Mouse (Mus musculus) limb, embryonic 11.5 days (tissue): ENCODE measurements around the gene Vmn1r124. TPM values are rescaled to one million over a fixed set of nuclear protein-coding genes. Genes with fewer than 3 reads are reported as not detected.
"Not testable (repeated sequence)": the region's sequence is repeated elsewhere in the genome, so short reads cannot be mapped to it uniquely, and the experiment has no call there.

Experiments used
- ATAC-seq: fragments of 200-750 bp; cut with Nextera tagmentation; 2 replicates; pipeline ENCODE4 v1.8.0; 2017; ENCODE audit warnings: low read depth; ENCODE audit not compliant: insufficient number of reproducible peaks, low FRiP score, low TSS enrichment
- DNase-seq: peaks from one replicate; pipeline ENCODE4 v3.0.0-alpha.2; 2015; ENCODE audit warnings: low spot score
- H3K27ac ChIP-seq: fragments of 300-500 bp; sonication (generic); replicated peaks from 2 replicates; pipeline ENCODE4 v1.5.1; 2014; ENCODE audit warnings: low read depth, mild to moderate bottlenecking, low read length
- H3K27me3 ChIP-seq: fragments of 300-500 bp; sonication (generic); 2 replicates; pipeline ENCODE4 v1.6.1; 2014; ENCODE audit warnings: mild to moderate bottlenecking, low read length, mixed read lengths; ENCODE audit not compliant: control insufficient read depth, insufficient read depth
- H3K36me3 ChIP-seq: fragments of 300-500 bp; sonication (generic); 2 replicates; pipeline ENCODE4 v1.6.1; 2014; ENCODE audit warnings: mild to moderate bottlenecking, low read length, moderate library complexity, mixed read lengths; ENCODE audit not compliant: control insufficient read depth, insufficient read depth
- H3K4me1 ChIP-seq: fragments of 300-500 bp; sonication (generic); 2 replicates; pipeline ENCODE4 v1.6.1; 2014; ENCODE audit warnings: low read length, mixed read lengths; ENCODE audit not compliant: control insufficient read depth, insufficient read depth
- H3K4me2 ChIP-seq: fragments of 300-500 bp; sonication (generic); 2 replicates; pipeline ENCODE4 v1.6.1; 2014; ENCODE audit warnings: low read depth, mild to moderate bottlenecking, moderate library complexity; ENCODE audit not compliant: severe bottlenecking
- H3K4me3 ChIP-seq: fragments of 300-500 bp; sonication (generic); 2 replicates; pipeline ENCODE4 v1.5.1; 2014; ENCODE audit warnings: low read depth, low read length
- H3K9ac ChIP-seq: fragments of 300-500 bp; sonication (generic); 2 replicates; pipeline ENCODE4 v1.6.1; 2014; ENCODE audit warnings: mild to moderate bottlenecking, low read length
- H3K9me3 ChIP-seq: fragments of 300-500 bp; sonication (generic); 2 replicates; pipeline ENCODE4 v1.6.1; 2016; ENCODE audit warnings: low read length; ENCODE audit not compliant: control insufficient read depth
- WGBS: fragments of 180-500 bp; shearing (Covaris S2); extraction: QIAGEN DNeasy Blood & Tissue Kit; methylation state at CpG from one replicate; pipeline ENCODE4 v1.1.7; 2014; 5-methylcytosine and 5-hydroxymethylcytosine counted together
- polyA plus RNA-seq: library from polyadenylated mRNA; unstranded; fragments of >200 nt; fragmentation: Nextera tagmentation; extraction: Ambion mirVana; gene quantifications from 2 replicates; pipeline ENCODE4 v1.2.1, GENCODE M21; 2014

Vmn1r124 gene
- not detected in 2 replicates for polyA plus RNA-seq

DNA sequence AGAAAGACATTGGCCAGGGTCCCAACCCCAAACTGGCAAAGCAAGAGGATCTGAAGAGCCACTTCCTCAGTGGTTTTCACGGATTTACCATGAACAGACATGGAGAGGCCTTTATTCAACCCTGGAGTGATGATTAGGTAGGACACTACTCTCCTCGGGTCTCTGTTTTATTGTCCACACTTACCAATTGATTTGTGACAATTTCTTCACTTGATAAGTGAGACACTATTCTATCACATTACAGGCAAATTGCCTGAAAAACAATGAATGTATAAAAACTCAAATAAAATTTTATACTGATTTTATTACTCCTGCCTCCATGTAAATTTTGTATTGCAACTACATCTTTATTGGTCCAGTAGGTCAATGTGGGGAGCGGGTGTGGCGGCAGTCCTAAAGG, at the start of gene Vmn1r124:
Gene Vmn1r124 (minus strand): TSS at position 101 of the 400 bp plus-strand sequence.
- not testable (repeated sequence) for DNase-seq, ATAC-seq, H3K4me3 ChIP-seq, H3K4me2 ChIP-seq, H3K36me3 ChIP-seq, H3K4me1 ChIP-seq, H3K27me3 ChIP-seq, H3K27ac ChIP-seq, H3K9ac ChIP-seq, H3K9me3 ChIP-seq
- WGBS: 67% methylated on average over 4 of the region's 4 CpGs

- H3K4me3 ChIP-seq, H3K9ac ChIP-seq, H3K9me3 ChIP-seq, H3K4me1 ChIP-seq, H3K27ac ChIP-seq, H3K36me3 ChIP-seq, ATAC-seq, DNase-seq, H3K27me3 ChIP-seq, H3K4me2 ChIP-seq: not testable (repeated sequence)
- no CpG with 5 or more reads among the region's 5 CpGs for WGBS
Observed at GRCm38 (mm10) chr7:21301367-21301766, 41.0 kb upstream of the Vmn1r124 start, which contains the start of gene Vmn1r126. Gene Vmn1r126, minus strand, starts transcription at chr7:21301467.

DNA sequence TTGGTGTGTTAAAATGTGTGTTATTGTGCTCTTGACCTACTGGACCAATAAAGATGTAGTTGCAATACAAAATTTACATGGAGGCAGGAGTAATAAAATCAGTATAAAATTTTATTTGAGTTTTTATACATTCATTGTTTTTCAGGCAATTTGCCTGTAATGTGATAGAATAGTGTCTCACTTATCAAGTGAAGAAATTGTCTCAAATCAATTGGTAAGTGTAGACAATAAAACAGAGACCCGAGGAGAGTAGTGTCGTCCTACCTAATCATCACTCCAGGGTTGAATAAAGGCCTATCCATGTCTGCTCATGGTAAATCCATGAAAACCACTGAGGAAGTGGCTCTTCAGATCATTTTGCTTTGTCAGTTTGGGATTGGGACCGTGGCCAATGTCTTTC, 11.5 kb upstream of the Vmn1r124 start, which contains the start of gene Vmn1r125:
Gene Vmn1r125 (plus strand): TSS at position 301 of the 400 bp plus-strand sequence.
- H3K4me2 ChIP-seq, H3K4me3 ChIP-seq, H3K27ac ChIP-seq, H3K36me3 ChIP-seq, H3K4me1 ChIP-seq, H3K9ac ChIP-seq, DNase-seq, H3K9me3 ChIP-seq, ATAC-seq, H3K27me3 ChIP-seq: not testable (repeated sequence)
- 77% methylated on average over 3 of the region's 3 CpGs for WGBS

Other genes with a start within 250 kb of the Vmn1r124 start
- not detected in 2 replicates for gene Vmn1r119, start 248.2 kb downstream of the Vmn1r124 start, polyA plus RNA-seq
- not detected in 2 replicates for gene Vmn1r120, start 206.8 kb downstream of the Vmn1r124 start, polyA plus RNA-seq
- not detected in 2 replicates for gene Vmn1r121, start 162.1 kb downstream of the Vmn1r124 start, polyA plus RNA-seq
- not detected in 2 replicates for gene Vmn1r122, start 126.5 kb downstream of the Vmn1r124 start, polyA plus RNA-seq
- gene Vmn1r123, start 98.4 kb downstream of the Vmn1r124 start, polyA plus RNA-seq: not detected in 2 replicates
- gene Gm5157, start 70.2 kb downstream of the Vmn1r124 start, polyA plus RNA-seq: not detected in 2 replicates
- not detected in 2 replicates for gene Vmn1r125, start 11.6 kb upstream of the Vmn1r124 start, polyA plus RNA-seq
- gene Vmn1r126, start 40.9 kb upstream of the Vmn1r124 start, polyA plus RNA-seq: not detected in 2 replicates
- not detected in 2 replicates for gene Vmn1r127, start 59.2 kb upstream of the Vmn1r124 start, polyA plus RNA-seq
- not detected in 2 replicates for gene Vmn1r128, start 88.8 kb upstream of the Vmn1r124 start, polyA plus RNA-seq
- gene Vmn1r129, start 100.7 kb upstream of the Vmn1r124 start, polyA plus RNA-seq: not detected in 2 replicates
- not detected in 2 replicates for gene Gm6882, start 172.1 kb upstream of the Vmn1r124 start, polyA plus RNA-seq